Mouse (Mus musculus): Measurements from ENCODE around the gene 4931428L18Rik.
A peak's percentile ranks its signal among the peaks of the same experiment; 100 is the strongest.

4931428L18Rik gene

GRCm38 (mm10) chr1:30948361-30948949, 274.0 kb downstream of the 4931428L18Rik start:
- peak in 1 of 2 experiments; percentile 14 for DNase-seq (ENCODE audit: low read depth in 2 of 2, low spot score in 2 of 2)

All from CD8-positive naive resting alpha-beta T cell, adult 2 months (primary cell).